Mouse (Mus musculus): ENCODE data around the gene Sorcs2. TPM values are rescaled to one million over a fixed set of nuclear protein-coding genes. Genes with fewer than 3 reads are reported as not detected.

The Sorcs2 gene
- polyA plus RNA-seq, 1 experiment from 2014 or later: 9.9 TPM

- no peaks in the 10 kb centered on the region for H3K9me3 ChIP-seq (ENCODE audit: control insufficient read depth, low read length)
- H3K36me3 ChIP-seq (ENCODE audit: control insufficient read depth, insufficient read depth, low read length): peaks cover 54% of the 10 kb centered on the region
- 75% methylated on average over 10 of the region's 10 CpGs for WGBS
- no peak for ATAC-seq (ENCODE audit: insufficient number of reproducible peaks, insufficient read depth, low FRiP score, low read depth)
- no peak overlapping the region for H3K27ac ChIP-seq (replicated peaks in 1 of 2; ENCODE audit: control insufficient read depth in 1 of 2, insufficient read depth in 1 of 2, low read depth in 2 of 2, low read length in 2 of 2)
- no peak overlapping the region for H3K4me2 ChIP-seq (ENCODE audit: low read length)
- H3K4me3 ChIP-seq (ENCODE audit: control insufficient read depth in 1 of 2, insufficient read depth in 1 of 2, low read depth in 1 of 2, low read length in 2 of 2): no peak overlapping the region
- no peaks in the 10 kb centered on the region for H3K4me1 ChIP-seq (ENCODE audit: control insufficient read depth in 2 of 2, insufficient read depth in 2 of 2, low read length in 2 of 2)
- no peaks in the 10 kb centered on the region for H3K27me3 ChIP-seq (ENCODE audit: control insufficient read depth, insufficient read depth, low read length)
- no peak overlapping the region for H3K9ac ChIP-seq (ENCODE audit: low read length)
Measured at GRCm38 (mm10) chr5:36003797-36004196, 394.1 kb downstream of the Sorcs2 start.

- no peak for ATAC-seq (ENCODE audit: insufficient number of reproducible peaks, insufficient read depth, low FRiP score, low read depth)
- Histone ChIP-seq H3K9me3 (ENCODE audit: control insufficient read depth, low read length) (no peaks in the 10 kb centered on the region), H3K4me3 (ENCODE audit: control insufficient read depth in 1 of 2, insufficient read depth in 1 of 2, low read depth in 1 of 2, low read length in 2 of 2) (no peak overlapping the region), H3K4me2 (ENCODE audit: low read length) (no peak overlapping the region), H3K27me3 (ENCODE audit: control insufficient read depth, insufficient read depth, low read length) (no peaks in the 10 kb centered on the region), H3K36me3 (ENCODE audit: control insufficient read depth, insufficient read depth, low read length) (peaks cover 90% of the 10 kb centered on the region), H3K9ac (ENCODE audit: low read length) (no peak overlapping the region), H3K4me1 (ENCODE audit: control insufficient read depth in 2 of 2, insufficient read depth in 2 of 2, low read length in 2 of 2) (peaks cover 8 to 15% of the 10 kb centered on the region in 2 experiments), H3K27ac (replicated peaks in 1 of 2; ENCODE audit: control insufficient read depth in 1 of 2, insufficient read depth in 1 of 2, low read depth in 2 of 2, low read length in 2 of 2) (no peak overlapping the region)
- 83% methylated on average over 11 of the region's 11 CpGs for WGBS
Measured at GRCm38 (mm10) chr5:35989986-35990735, 407.8 kb downstream of the Sorcs2 start.

GRCm38 (mm10) chr5:35989506-35989905, 408.4 kb downstream of the Sorcs2 start:
- WGBS: 82% methylated on average over 6 of the region's 6 CpGs
- H3K36me3 ChIP-seq (ENCODE audit: control insufficient read depth, insufficient read depth, low read length): peaks cover 90% of the 10 kb centered on the region
- no peak for ATAC-seq (ENCODE audit: insufficient number of reproducible peaks, insufficient read depth, low FRiP score, low read depth)
- no peaks in the 10 kb centered on the region for H3K27me3 ChIP-seq (ENCODE audit: control insufficient read depth, insufficient read depth, low read length)
- peaks cover 8 to 18% of the 10 kb centered on the region in 2 experiments for H3K4me1 ChIP-seq (ENCODE audit: control insufficient read depth in 2 of 2, insufficient read depth in 2 of 2, low read length in 2 of 2)
- no peak overlapping the region for H3K9ac ChIP-seq (ENCODE audit: low read length)
- H3K9me3 ChIP-seq (ENCODE audit: control insufficient read depth, low read length): no peaks in the 10 kb centered on the region
- H3K4me3 ChIP-seq (ENCODE audit: control insufficient read depth in 1 of 2, insufficient read depth in 1 of 2, low read depth in 1 of 2, low read length in 2 of 2): no peak overlapping the region
- H3K4me2 ChIP-seq (ENCODE audit: low read length): no peak overlapping the region
- no peak overlapping the region for H3K27ac ChIP-seq (replicated peaks in 1 of 2; ENCODE audit: control insufficient read depth in 1 of 2, insufficient read depth in 1 of 2, low read depth in 2 of 2, low read length in 2 of 2)

GRCm38 (mm10) chr5:35988085-35988484, 409.9 kb downstream of the Sorcs2 start:
- Histone ChIP-seq H3K4me2 (ENCODE audit: low read length) (no peak overlapping the region), H3K36me3 (ENCODE audit: control insufficient read depth, insufficient read depth, low read length) (peaks cover 90% of the 10 kb centered on the region), H3K9ac (ENCODE audit: low read length) (no peak overlapping the region), H3K9me3 (ENCODE audit: control insufficient read depth, low read length) (no peaks in the 10 kb centered on the region), H3K27ac (replicated peaks in 1 of 2; ENCODE audit: control insufficient read depth in 1 of 2, insufficient read depth in 1 of 2, low read depth in 2 of 2, low read length in 2 of 2) (no peak overlapping the region), H3K27me3 (ENCODE audit: control insufficient read depth, insufficient read depth, low read length) (no peaks in the 10 kb centered on the region), H3K4me3 (ENCODE audit: control insufficient read depth in 1 of 2, insufficient read depth in 1 of 2, low read depth in 1 of 2, low read length in 2 of 2) (no peak overlapping the region), H3K4me1 (ENCODE audit: control insufficient read depth in 2 of 2, insufficient read depth in 2 of 2, low read length in 2 of 2) (peaks cover 8 to 18% of the 10 kb centered on the region in 2 experiments)
- 95% methylated on average over 8 of the region's 8 CpGs for WGBS
- no peak for ATAC-seq (ENCODE audit: insufficient number of reproducible peaks, insufficient read depth, low FRiP score, low read depth)

- peak overlapping the region; percentile 25; the same call in 1 of the 2 replicates for H3K9ac ChIP-seq (ENCODE audit: low read length)
- peak; percentile 60; the same call in 1 of the 2 replicates for ATAC-seq (ENCODE audit: insufficient number of reproducible peaks, insufficient read depth, low FRiP score, low read depth)
- peak overlapping the region; percentile 84 to 88 for H3K27ac ChIP-seq (replicated peaks in 1 of 2; ENCODE audit: control insufficient read depth in 1 of 2, insufficient read depth in 1 of 2, low read depth in 2 of 2, low read length in 2 of 2)
- whole genome bisulfite sequencing: 48% methylated on average over 8 of the region's 8 CpGs
- H3K4me2 ChIP-seq (ENCODE audit: low read length): peak overlapping the region; percentile 18; the same call in 1 of the 2 replicates
- no peaks in the 10 kb centered on the region for H3K9me3 ChIP-seq (ENCODE audit: control insufficient read depth, low read length)
- H3K4me3 ChIP-seq (ENCODE audit: control insufficient read depth in 1 of 2, insufficient read depth in 1 of 2, low read depth in 1 of 2, low read length in 2 of 2): no peak overlapping the region
- H3K36me3 ChIP-seq (ENCODE audit: control insufficient read depth, insufficient read depth, low read length): peaks cover 88% of the 10 kb centered on the region
- H3K4me1 ChIP-seq (ENCODE audit: control insufficient read depth in 2 of 2, insufficient read depth in 2 of 2, low read length in 2 of 2): peaks cover 10 to 22% of the 10 kb centered on the region in 2 experiments
- no peaks in the 10 kb centered on the region for H3K27me3 ChIP-seq (ENCODE audit: control insufficient read depth, insufficient read depth, low read length)
Measured at GRCm38 (mm10) chr5:35985611-35986010, 412.3 kb downstream of the Sorcs2 start.

- ATAC-seq (ENCODE audit: insufficient number of reproducible peaks, insufficient read depth, low FRiP score, low read depth): no peak; the same call in 1 of the 2 replicates
- Histone ChIP-seq H3K4me3 (ENCODE audit: control insufficient read depth in 1 of 2, insufficient read depth in 1 of 2, low read depth in 1 of 2, low read length in 2 of 2) (no peak overlapping the region), H3K27me3 (ENCODE audit: control insufficient read depth, insufficient read depth, low read length) (no peaks in the 10 kb centered on the region), H3K9me3 (ENCODE audit: control insufficient read depth, low read length) (no peaks in the 10 kb centered on the region), H3K27ac (replicated peaks in 1 of 2; ENCODE audit: control insufficient read depth in 1 of 2, insufficient read depth in 1 of 2, low read depth in 2 of 2, low read length in 2 of 2) (0 out of 4 replicates have a peak overlapping the region, but pooled peaks of 1 of the 2 experiments have one; percentile 19), H3K9ac (ENCODE audit: low read length) (no peak overlapping the region), H3K4me1 (ENCODE audit: control insufficient read depth in 2 of 2, insufficient read depth in 2 of 2, low read length in 2 of 2) (peaks cover 10 to 22% of the 10 kb centered on the region in 2 experiments), H3K36me3 (ENCODE audit: control insufficient read depth, insufficient read depth, low read length) (peaks cover 92% of the 10 kb centered on the region), H3K4me2 (ENCODE audit: low read length) (no peak overlapping the region)
- WGBS: 49% methylated on average over 4 of the region's 4 CpGs
Measured at GRCm38 (mm10) chr5:35981976-35982375, 416.0 kb downstream of the Sorcs2 start.

- H3K27me3 ChIP-seq (ENCODE audit: control insufficient read depth, insufficient read depth, low read length): no peaks in the 10 kb centered on the region
- H3K4me2 ChIP-seq (ENCODE audit: low read length): no peak overlapping the region
- H3K4me3 ChIP-seq (ENCODE audit: control insufficient read depth in 1 of 2, insufficient read depth in 1 of 2, low read depth in 1 of 2, low read length in 2 of 2): no peak overlapping the region
- H3K36me3 ChIP-seq (ENCODE audit: control insufficient read depth, insufficient read depth, low read length): peaks cover 92% of the 10 kb centered on the region
- no peak for ATAC-seq (ENCODE audit: insufficient number of reproducible peaks, insufficient read depth, low FRiP score, low read depth)
- no peak overlapping the region for H3K27ac ChIP-seq (replicated peaks in 1 of 2; ENCODE audit: control insufficient read depth in 1 of 2, insufficient read depth in 1 of 2, low read depth in 2 of 2, low read length in 2 of 2)
- WGBS: 58% methylated on average over 5 of the region's 5 CpGs
- no peaks in the 10 kb centered on the region for H3K9me3 ChIP-seq (ENCODE audit: control insufficient read depth, low read length)
- H3K9ac ChIP-seq (ENCODE audit: low read length): no peak overlapping the region
- H3K4me1 ChIP-seq (ENCODE audit: control insufficient read depth in 2 of 2, insufficient read depth in 2 of 2, low read length in 2 of 2): peaks cover 8 to 19% of the 10 kb centered on the region in 2 experiments
Measured at GRCm38 (mm10) chr5:35981341-35981740, 416.6 kb downstream of the Sorcs2 start.

Data from heart, embryonic 14.5 days (tissue).